Mouse (Mus musculus): Measurements from ENCODE around the gene Slc5a10. TPM values are rescaled to one million over a fixed set of nuclear protein-coding genes. Genes with fewer than 3 reads are reported as not detected.

The Slc5a10 gene
- not detected for polyA plus RNA-seq (2015; fragmentation: Illumina TruSeq; extraction: RNeasy Lipid Tissue Mini Kit (QIAGEN cat#74804); ENCODE audit: low read depth, low replicate concordance)

GRCm38 (mm10) chr11:61720636-61721035 lies at the start of gene Slc5a10:
Slc5a10 (minus strand) TSS chr11:61720826.

DNA sequence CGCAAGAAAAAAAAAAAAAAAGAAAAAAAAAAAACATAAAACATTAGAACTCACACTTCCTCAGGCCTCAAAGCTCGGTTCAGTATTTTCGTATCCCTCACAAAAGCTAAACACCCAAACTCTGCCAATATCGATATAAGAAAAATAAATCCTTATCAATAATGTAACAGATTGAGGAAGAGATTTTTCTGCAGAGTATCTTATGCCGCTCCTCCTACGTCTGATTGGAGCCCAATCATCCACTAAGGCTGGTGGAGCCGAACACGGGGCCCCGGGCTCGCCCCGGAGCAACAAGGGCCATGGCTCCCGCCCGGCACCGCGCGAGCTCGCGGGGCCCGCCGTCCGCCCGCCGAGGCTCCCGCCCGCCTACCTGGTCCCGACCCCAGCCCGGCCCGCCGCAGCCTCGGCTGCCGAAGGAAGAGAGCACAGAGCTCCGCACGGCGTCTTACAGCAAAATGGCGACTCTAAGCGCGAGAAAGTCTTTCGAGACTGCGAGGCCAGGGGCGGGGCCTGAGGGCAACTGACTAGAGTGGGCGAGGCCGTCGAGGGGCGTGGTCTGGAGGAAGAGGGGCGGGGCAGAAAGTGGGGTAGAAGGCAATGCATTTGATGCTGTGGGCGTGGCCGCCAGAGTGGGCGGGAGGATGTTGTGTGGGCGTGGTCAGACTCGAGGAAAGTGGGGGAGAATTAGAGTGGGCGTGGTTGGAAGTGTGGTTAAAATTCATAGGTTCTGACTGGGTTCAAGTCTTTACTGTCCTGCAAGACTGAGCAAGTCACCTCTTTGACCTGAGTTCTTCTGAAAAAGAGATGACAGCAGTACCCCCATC lies 41.2 kb upstream of the Slc5a10 start, which contains the start of gene Prpsap2:
Gene Prpsap2 (minus strand): TSS at position 505 of the 824 bp plus-strand sequence.

GRCm38 (mm10) chr11:61683907-61684731 lies 36.5 kb downstream of the Slc5a10 start, which contains the start of gene Fam83g:
Fam83g (plus strand) TSS chr11:61684091.

GRCm38 (mm10) chr11:61652686-61653447 lies 67.8 kb downstream of the Slc5a10 start, which contains the start of gene Grap:
Grap (plus strand) TSS chr11:61653265.

Other genes with a start within 250 kb of the Slc5a10 start
- gene Mfap4, start 235.4 kb downstream of the Slc5a10 start, polyA plus RNA-seq (2015; fragmentation: Illumina TruSeq; extraction: RNeasy Lipid Tissue Mini Kit (QIAGEN cat#74804); ENCODE audit: low read depth, low replicate concordance), result 2.2 TPM
- gene Mapk7, start 226.4 kb downstream of the Slc5a10 start, polyA plus RNA-seq (2015; fragmentation: Illumina TruSeq; extraction: RNeasy Lipid Tissue Mini Kit (QIAGEN cat#74804); ENCODE audit: low read depth, low replicate concordance), result 13.7 TPM
- gene B9d1, start 215.7 kb downstream of the Slc5a10 start, polyA plus RNA-seq (2015; fragmentation: Illumina TruSeq; extraction: RNeasy Lipid Tissue Mini Kit (QIAGEN cat#74804); ENCODE audit: low read depth, low replicate concordance), result 35.4 TPM
- gene Epn2, start 141.1 kb downstream of the Slc5a10 start, polyA plus RNA-seq (2015; fragmentation: Illumina TruSeq; extraction: RNeasy Lipid Tissue Mini Kit (QIAGEN cat#74804); ENCODE audit: low read depth, low replicate concordance), result 90.3 TPM
- 5.9 TPM for gene Grap, start 67.6 kb downstream of the Slc5a10 start, polyA plus RNA-seq (2015; fragmentation: Illumina TruSeq; extraction: RNeasy Lipid Tissue Mini Kit (QIAGEN cat#74804); ENCODE audit: low read depth, low replicate concordance)
- gene Fam83g, start 36.7 kb downstream of the Slc5a10 start, polyA plus RNA-seq (2015; fragmentation: Illumina TruSeq; extraction: RNeasy Lipid Tissue Mini Kit (QIAGEN cat#74804); ENCODE audit: low read depth, low replicate concordance), result not detected
- 55.1 TPM for gene Prpsap2, start 41.3 kb upstream of the Slc5a10 start, polyA plus RNA-seq (2015; fragmentation: Illumina TruSeq; extraction: RNeasy Lipid Tissue Mini Kit (QIAGEN cat#74804); ENCODE audit: low read depth, low replicate concordance)
- 49.6 TPM for gene Ulk2, start 134.2 kb upstream of the Slc5a10 start, polyA plus RNA-seq (2015; fragmentation: Illumina TruSeq; extraction: RNeasy Lipid Tissue Mini Kit (QIAGEN cat#74804); ENCODE audit: low read depth, low replicate concordance)
- gene Akap10, start 209.4 kb upstream of the Slc5a10 start, polyA plus RNA-seq (2015; fragmentation: Illumina TruSeq; extraction: RNeasy Lipid Tissue Mini Kit (QIAGEN cat#74804); ENCODE audit: low read depth, low replicate concordance), result 20.7 TPM
- gene Specc1, start 235.9 kb upstream of the Slc5a10 start, polyA plus RNA-seq (2015; fragmentation: Illumina TruSeq; extraction: RNeasy Lipid Tissue Mini Kit (QIAGEN cat#74804); ENCODE audit: low read depth, low replicate concordance), result 51.1 TPM

Measured in brain, adult 10 weeks (tissue).